Mouse (Mus musculus) MEL-GATA-1-ER (cell line): ENCODE data around the gene Foxf1.

Experiments used
- DNase-seq: peaks from one replicate; pipeline ENCODE4 v3.0.0-alpha.2; 2012; ENCODE audit warnings: low read depth; ENCODE audit errors: extremely low read depth

The Foxf1 gene

GRCm38 (mm10) chr8:121084210-121084951 is at the start of gene Foxf1:
Gene Foxf1 (plus strand): TSS chr8:121084386.
- no peak for DNase-seq

- no peak for DNase-seq
Measured at GRCm38 (mm10) chr8:121035611-121036010, 48.6 kb upstream of the Foxf1 start.

- no peak for DNase-seq
Measured at GRCm38 (mm10) chr8:121043719-121044440, 40.3 kb upstream of the Foxf1 start.

- no peak for DNase-seq
Measured at GRCm38 (mm10) chr8:121047441-121047840, 36.7 kb upstream of the Foxf1 start.

GRCm38 (mm10) chr8:121058081-121058480 is 26.1 kb upstream of the Foxf1 start:
- no peak for DNase-seq

- DNase-seq: no peak
Measured at GRCm38 (mm10) chr8:121059098-121059497, 25.1 kb upstream of the Foxf1 start.

- no peak for DNase-seq
Measured at GRCm38 (mm10) chr8:121062521-121062920, 21.7 kb upstream of the Foxf1 start.

GRCm38 (mm10) chr8:121063649-121064048 is 20.5 kb upstream of the Foxf1 start:
- no peak for DNase-seq

- no peak for DNase-seq
Measured at GRCm38 (mm10) chr8:121071454-121071853, 12.7 kb upstream of the Foxf1 start.

- DNase-seq: no peak
Measured at GRCm38 (mm10) chr8:121072406-121073130, 11.6 kb upstream of the Foxf1 start.

- no peak for DNase-seq
Measured at GRCm38 (mm10) chr8:121073174-121074107, 10.7 kb upstream of the Foxf1 start.

- DNase-seq: no peak
Measured at GRCm38 (mm10) chr8:121074108-121074847, 9.9 kb upstream of the Foxf1 start.

GRCm38 (mm10) chr8:121074848-121075145 is 9.4 kb upstream of the Foxf1 start:
- no peak for DNase-seq

- DNase-seq: no peak
Measured at GRCm38 (mm10) chr8:121075936-121076335, 8.2 kb upstream of the Foxf1 start.

- no peak for DNase-seq
Measured at GRCm38 (mm10) chr8:121076555-121076954, 7.6 kb upstream of the Foxf1 start.

GRCm38 (mm10) chr8:121078721-121079120 is 5.5 kb upstream of the Foxf1 start:
- DNase-seq: no peak

- no peak for DNase-seq
Measured at GRCm38 (mm10) chr8:121079201-121079600, 5.0 kb upstream of the Foxf1 start.

GRCm38 (mm10) chr8:121079944-121080343 is 4.2 kb upstream of the Foxf1 start:
- DNase-seq: no peak

GRCm38 (mm10) chr8:121080361-121081090 is 3.7 kb upstream of the Foxf1 start:
- no peak for DNase-seq

GRCm38 (mm10) chr8:121081398-121081797 is 2.8 kb upstream of the Foxf1 start:
- DNase-seq: no peak
